Mouse (Mus musculus): ENCODE measurements around the gene Olfr914.

- TF ChIP-seq CTCF (IDR thresholded peaks at IDR 0.05; ENCODE audit: insufficient read depth, low read length): no peak
- TF ChIP-seq POLR2A (IDR thresholded peaks at IDR 0.05; ENCODE audit: borderline replicate concordance, extremely low read depth, low read depth, low read length): no peak
Measured at GRCm38 (mm10) chr9:38592459-38592858, 12.4 kb upstream of the Olfr914 start, which contains the start of gene Olfr913.

All from lung, adult 2 months (tissue).